Mouse (Mus musculus): ENCODE measurements around the gene Olfr684. TPM values are rescaled to one million over a fixed set of nuclear protein-coding genes. Genes with fewer than 3 reads are reported as not detected.

The Olfr684 gene
- polyA plus RNA-seq (2017; shearing (Covaris generic)), result not detected

GRCm38 (mm10) chr7:105163553-105163952, at the start of gene Olfr684:
Gene Olfr684, minus strand, starts transcription at chr7:105163653.

GRCm38 (mm10) chr7:105207385-105207784, 43.9 kb upstream of the Olfr684 start, which contains the start of gene Olfr686:
Gene Olfr686, minus strand, starts transcription at chr7:105207485.

GRCm38 (mm10) chr7:105185912-105186311, 22.5 kb upstream of the Olfr684 start, which contains the start of gene Olfr685:
Gene Olfr685, minus strand, starts transcription at chr7:105186012.

GRCm38 (mm10) chr7:105146912-105147311, 16.5 kb downstream of the Olfr684 start, which contains the start of gene Olfr683:
Gene Olfr683, minus strand, starts transcription at chr7:105147012.

GRCm38 (mm10) chr7:105116536-105116935, 46.9 kb downstream of the Olfr684 start, which contains the start of gene Olfr681:
Gene Olfr681, plus strand, starts transcription at chr7:105116836.

Other genes starting within 250 kb of the Olfr684 start
- not detected for gene Olfr667, start 242.2 kb downstream of the Olfr684 start, polyA plus RNA-seq (2017; shearing (Covaris generic))
- not detected for gene Olfr668, start 235.6 kb downstream of the Olfr684 start, polyA plus RNA-seq (2017; shearing (Covaris generic))
- not detected for gene Olfr669, start 229.4 kb downstream of the Olfr684 start, polyA plus RNA-seq (2017; shearing (Covaris generic))
- gene Olfr670, start 201.0 kb downstream of the Olfr684 start, polyA plus RNA-seq (2017; shearing (Covaris generic)), result not detected
- gene Olfr671, start 184.5 kb downstream of the Olfr684 start, polyA plus RNA-seq (2017; shearing (Covaris generic)), result 0.13 TPM
- not detected for gene Olfr672, start 161.6 kb downstream of the Olfr684 start, polyA plus RNA-seq (2017; shearing (Covaris generic))
- gene Olfr675, start 135.2 kb downstream of the Olfr684 start, polyA plus RNA-seq (2017; shearing (Covaris generic)), result 0.08 TPM
- gene Olfr676, start 131.0 kb downstream of the Olfr684 start, polyA plus RNA-seq (2017; shearing (Covaris generic)), result not detected
- not detected for gene Olfr677, start 112.3 kb downstream of the Olfr684 start, polyA plus RNA-seq (2017; shearing (Covaris generic))
- gene Olfr678, start 99.2 kb downstream of the Olfr684 start, polyA plus RNA-seq (2017; shearing (Covaris generic)), result not detected
- not detected for gene Olfr679, start 82.4 kb downstream of the Olfr684 start, polyA plus RNA-seq (2017; shearing (Covaris generic))
- not detected for gene Olfr680-ps1, start 70.8 kb downstream of the Olfr684 start, polyA plus RNA-seq (2017; shearing (Covaris generic))
- not detected for gene Olfr681, start 46.8 kb downstream of the Olfr684 start, polyA plus RNA-seq (2017; shearing (Covaris generic))
- not detected for gene Olfr683, start 16.6 kb downstream of the Olfr684 start, polyA plus RNA-seq (2017; shearing (Covaris generic))
- gene Olfr685, start 22.4 kb upstream of the Olfr684 start, polyA plus RNA-seq (2017; shearing (Covaris generic)), result not detected
- not detected for gene Olfr686, start 43.8 kb upstream of the Olfr684 start, polyA plus RNA-seq (2017; shearing (Covaris generic))
- not detected for gene Olfr688, start 124.4 kb upstream of the Olfr684 start, polyA plus RNA-seq (2017; shearing (Covaris generic))
- gene Olfr689, start 147.5 kb upstream of the Olfr684 start, polyA plus RNA-seq (2017; shearing (Covaris generic)), result 0.05 TPM
- gene Olfr690, start 170.5 kb upstream of the Olfr684 start, polyA plus RNA-seq (2017; shearing (Covaris generic)), result not detected
- not detected for gene Olfr691, start 178.6 kb upstream of the Olfr684 start, polyA plus RNA-seq (2017; shearing (Covaris generic))
- gene Olfr692, start 204.6 kb upstream of the Olfr684 start, polyA plus RNA-seq (2017; shearing (Covaris generic)), result not detected
- gene Gm5901, start 211.4 kb upstream of the Olfr684 start, polyA plus RNA-seq (2017; shearing (Covaris generic)), result not detected
- 36.8 TPM for gene Fam160a2, start 236.4 kb upstream of the Olfr684 start, polyA plus RNA-seq (2017; shearing (Covaris generic))
- not detected for gene Cnga4, start 240.9 kb upstream of the Olfr684 start, polyA plus RNA-seq (2017; shearing (Covaris generic))

All from CD4-positive, CD25-positive, alpha-beta regulatory T cell (primary cell).